Mouse (Mus musculus) c-Kit-negative CD71-positive TER-119-positive erythroid progenitor cells, embryonic 14.5 days (primary cell): Measurements from ENCODE around the gene Ssna1.

Source experiments
- DNase-seq: peaks from one replicate; pipeline ENCODE4 v3.0.0-alpha.2; 2013; ENCODE audit warnings: low read depth, low spot score

Gene Ssna1

DNA sequence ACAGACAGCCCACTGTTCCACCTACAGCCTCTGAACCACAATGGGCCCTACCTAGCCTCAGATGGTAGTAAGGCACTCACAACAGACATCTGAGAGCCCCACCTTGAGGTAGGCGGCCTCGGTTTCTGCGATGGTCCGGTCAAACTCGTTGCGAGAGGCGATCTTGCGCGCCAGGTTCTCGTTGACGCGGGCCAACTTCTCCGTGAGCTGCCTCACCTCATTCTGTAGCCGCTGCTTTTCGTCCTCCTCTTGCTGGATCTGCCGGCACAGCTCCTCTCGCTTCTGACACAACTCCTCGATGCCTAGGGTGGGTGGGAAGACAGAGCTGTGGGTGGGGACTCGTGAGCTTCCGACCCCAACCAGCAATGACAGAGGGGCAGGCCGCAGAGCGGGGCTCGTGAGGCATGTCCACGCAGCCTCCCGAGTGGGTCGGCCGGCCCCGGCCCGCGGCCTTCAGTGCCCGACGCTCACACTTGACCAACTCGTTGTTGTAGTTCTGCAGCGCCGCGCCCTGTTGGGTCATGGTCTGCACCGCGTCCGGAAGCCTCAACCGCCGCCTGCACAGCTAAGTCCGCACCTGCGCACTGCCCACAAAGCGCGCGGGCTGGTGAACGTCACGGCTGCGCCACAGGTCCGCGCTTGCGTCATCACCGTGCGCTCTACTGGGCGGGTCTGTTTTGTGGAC is at the start of gene Ssna1, which contains the start of gene Anapc2:
TSS of gene Ssna1 (minus strand) at position 612 of the 685 bp plus-strand sequence.
TSS of gene Anapc2 (plus strand) at position 652 of the 685 bp plus-strand sequence.
- peak; percentile 95 for DNase-seq

DNA sequence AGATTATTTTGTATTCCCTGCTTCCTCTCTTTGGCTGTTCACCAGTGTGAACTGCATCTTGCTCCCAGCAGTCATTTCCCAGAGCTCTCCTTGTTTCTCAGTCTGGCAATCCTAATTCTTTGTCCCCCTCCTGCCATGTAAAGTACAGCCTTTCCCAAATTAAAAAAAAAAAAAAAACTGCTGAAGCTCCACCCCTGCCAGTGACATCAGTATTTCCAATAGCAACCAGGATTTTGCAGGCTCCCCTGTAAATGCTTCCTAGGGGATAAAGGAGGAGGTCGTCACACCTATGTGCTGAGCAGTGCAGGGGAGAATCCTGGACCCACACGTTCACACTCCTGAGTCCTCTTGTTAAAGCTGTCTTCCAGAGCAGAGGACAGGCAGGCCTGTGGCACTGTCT is 47.8 kb upstream of the Ssna1 start:
- no peak for DNase-seq

DNA sequence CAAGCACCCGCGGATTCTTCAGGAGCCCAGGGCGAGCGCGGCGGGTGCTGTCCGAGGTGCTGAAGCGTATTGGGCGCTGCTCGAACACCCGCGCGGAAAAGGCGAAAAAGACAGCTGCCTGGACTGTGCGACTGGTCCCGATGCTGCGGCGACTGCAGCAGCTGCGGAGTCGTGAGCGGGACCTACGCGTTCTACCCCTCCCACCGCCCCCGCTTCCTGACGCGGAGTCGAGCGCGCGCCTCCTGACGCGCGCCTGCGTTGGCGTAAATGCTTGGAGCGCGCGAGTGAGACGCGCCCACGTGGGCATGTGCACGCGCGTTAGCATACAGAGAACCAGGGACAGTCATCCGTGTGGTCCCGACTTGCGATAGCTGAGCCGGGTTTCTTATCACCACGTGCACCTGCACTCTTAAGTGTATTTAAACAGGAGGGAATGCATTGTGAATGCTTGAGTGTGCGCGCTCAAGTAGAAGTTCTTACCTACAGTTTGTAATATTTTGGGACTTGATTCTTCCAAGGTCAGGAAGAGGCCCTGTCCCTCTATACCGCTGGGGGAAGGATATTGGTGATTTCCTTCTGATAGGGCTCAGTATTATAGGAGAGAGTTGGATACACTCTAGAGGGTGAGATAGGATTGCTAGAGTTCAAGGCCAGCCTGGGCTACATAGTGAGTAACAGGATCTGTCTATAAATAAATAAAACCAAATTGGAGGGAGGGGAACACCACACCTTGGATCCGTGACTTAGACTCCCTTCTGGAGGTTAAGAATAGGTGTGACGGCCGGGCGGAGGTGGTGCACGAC is 46.9 kb upstream of the Ssna1 start, which contains the start of gene Grin1:
TSS of gene Grin1 (minus strand) at position 217 of the 803 bp plus-strand sequence.
- DNase-seq = no peak

DNA sequence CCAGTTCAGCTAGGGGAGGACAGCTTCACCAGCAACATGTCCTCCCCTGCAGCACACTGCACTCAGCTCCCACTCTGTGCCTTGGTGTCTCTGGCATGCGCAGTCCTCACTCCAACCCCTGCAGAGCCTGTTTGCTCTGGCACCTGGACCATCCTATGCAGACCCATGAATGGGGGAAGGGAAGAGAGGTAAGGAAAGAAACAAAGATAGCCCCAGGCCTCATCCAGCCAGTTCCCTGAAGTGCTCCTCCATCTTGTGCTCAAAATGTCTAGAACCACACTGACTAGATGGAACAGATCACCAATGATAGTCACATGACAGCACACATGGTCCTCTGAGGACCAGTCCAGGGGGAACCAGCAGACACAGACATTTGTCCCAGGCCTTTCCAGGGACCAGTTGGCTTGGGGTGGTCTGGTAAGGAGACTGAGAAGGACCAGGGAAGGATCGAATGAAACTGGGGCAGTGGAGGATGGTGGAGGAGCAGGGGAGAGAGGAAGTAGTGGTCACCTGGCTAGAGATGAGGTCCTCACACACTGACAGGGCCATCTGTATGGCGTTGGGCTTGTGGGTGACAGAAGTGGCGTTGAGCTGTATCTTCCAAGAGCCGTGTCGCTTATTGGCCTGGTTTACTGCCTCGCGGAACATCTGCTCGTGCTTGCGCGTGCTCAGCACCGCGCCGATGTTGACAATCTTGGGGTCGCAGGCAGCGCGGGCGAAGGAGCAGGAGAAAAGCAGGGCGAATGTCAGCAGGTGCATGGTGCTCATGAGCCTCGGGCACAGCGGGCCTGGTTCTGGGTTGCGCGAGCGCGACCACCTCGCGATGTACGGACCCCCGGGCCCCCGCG is 46.1 kb upstream of the Ssna1 start:
- DNase-seq = no peak

DNA sequence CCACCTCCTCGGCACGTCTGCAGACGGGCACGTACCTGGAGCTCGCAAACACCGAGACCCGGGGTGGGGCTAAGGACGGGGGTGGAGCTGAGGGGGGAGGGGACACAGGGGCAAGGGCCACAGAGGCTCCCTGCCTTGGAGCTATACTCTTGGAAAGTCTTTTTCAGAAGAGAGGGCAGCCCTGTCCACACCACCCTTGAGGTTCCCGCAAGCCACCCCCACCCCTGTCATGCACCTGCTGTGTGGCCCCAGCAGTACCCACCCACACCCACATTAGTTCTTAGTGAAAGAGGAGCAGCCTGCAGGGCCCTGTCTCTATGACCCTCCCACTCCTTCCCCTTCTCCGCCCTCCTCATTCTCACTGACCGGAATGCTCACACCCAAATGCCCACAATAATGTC is 39.3 kb upstream of the Ssna1 start:
- DNase-seq = no peak

DNA sequence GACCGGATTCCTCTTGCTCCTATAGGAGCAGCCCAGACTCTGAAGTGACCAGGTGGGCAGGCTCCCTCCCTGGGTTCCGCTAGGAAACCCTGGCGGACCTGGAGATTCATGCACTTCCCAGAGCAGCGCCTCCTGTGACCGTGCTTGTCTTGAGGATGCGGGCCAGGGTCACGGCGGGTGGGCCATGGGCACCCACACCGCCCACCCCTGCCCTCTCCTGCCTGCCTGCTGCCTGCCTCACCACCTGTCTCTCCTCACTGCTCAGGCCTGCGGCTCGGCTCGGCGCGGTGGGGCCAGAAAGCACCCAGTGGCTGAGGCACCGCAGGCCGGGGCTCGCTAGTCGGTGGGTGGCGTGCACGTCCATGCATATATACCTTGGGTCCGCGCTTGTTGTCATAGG is 38.7 kb upstream of the Ssna1 start:
- no peak for DNase-seq

DNA sequence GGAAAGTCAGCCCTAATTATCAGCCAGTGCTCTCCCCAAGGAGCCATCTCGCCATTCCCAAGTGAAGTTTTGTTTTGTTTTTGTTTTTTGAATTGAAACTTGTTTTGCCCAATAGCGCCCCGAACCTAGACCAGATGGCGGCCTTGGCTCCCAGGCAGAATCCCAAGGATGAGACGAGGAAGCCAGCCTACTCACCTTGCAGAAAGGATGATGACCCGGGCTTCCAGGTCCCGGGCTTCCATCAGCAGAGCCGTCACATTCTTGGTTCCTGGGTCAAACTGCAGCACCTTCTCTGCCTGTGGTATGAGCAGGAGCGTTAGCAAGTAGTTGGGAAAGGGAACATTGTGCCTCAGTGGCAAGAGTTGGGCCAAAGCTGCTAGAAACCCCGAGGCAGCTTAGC is 37.9 kb upstream of the Ssna1 start:
- DNase-seq = no peak

DNA sequence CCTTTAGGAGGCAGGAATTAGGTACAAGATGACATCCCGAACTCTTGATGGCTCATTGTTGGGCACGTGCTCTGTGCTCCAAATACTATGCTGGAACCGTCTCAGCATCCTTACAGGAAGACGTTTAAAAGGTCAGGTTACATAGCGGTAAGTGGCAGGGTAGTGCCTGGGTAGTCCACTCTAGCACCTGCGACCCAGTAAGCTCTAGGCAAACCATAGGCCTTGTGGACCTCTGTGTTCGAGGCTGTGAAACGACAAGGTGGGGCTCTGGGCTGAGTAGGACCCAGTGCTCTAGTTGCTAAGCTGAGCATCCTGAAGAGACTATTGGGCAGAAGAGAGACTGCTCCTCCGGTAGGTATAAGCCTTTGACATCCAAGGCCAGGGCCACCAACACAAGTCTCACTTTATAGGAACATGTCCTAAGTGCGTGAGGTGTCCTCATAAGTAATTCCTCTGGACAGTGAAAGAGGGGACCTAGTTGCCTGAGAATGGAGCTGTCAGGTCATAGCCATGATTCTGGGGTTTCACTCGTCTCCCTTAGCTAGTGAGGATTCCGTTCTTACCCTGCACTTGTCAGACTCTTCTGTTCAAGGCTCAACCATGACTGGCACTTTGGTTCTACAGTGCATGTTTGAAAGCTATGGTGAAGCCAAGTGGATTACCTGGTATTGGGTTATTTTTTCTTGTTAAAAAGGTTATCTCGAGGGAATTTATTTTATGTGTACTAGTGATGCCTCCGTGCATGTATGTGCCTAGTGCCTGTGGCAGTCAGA is 33.5 kb upstream of the Ssna1 start:
- DNase-seq = no peak

DNA sequence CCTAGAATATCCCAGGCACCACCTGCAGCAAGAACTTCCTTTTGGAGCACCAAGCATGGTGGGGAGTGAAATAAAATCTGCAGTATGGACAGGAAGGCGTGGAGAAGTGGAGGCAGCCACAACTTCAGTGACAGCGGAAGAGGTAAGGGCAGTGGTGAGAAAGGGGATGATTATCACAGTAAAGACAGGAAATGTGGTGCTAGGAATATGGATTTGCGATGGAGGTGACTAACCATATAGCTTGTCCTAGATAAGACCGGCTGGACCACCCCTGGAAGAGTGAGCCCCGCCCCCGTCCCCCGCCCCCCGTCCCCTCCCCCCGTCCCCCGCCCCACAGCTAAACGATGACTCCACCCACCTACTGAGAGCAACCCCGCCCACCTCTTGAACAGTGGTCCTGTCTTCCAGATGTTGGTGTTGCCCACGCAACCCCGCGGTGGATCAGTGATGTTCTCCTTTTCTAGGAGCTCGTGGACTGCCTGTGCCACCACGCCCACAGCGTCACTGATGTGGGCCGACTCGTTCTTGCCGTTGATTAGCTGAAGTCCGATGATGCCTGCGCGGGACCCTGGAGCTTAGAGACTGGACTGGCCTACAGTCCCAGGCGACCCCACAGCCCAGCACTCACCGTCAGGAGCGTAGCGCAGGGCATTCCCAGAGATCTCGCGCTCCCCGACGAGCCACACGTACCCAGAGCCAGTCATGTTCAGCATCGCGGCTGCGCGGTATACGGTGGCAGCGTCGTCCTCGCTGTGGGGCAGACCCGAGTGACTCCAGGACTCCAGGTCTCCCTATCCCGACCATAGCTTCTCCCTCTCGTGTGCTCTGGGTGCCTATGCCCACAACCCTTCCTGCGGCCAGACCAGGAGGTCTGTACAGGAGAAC is 32.7 kb upstream of the Ssna1 start:
- DNase-seq = no peak

DNA sequence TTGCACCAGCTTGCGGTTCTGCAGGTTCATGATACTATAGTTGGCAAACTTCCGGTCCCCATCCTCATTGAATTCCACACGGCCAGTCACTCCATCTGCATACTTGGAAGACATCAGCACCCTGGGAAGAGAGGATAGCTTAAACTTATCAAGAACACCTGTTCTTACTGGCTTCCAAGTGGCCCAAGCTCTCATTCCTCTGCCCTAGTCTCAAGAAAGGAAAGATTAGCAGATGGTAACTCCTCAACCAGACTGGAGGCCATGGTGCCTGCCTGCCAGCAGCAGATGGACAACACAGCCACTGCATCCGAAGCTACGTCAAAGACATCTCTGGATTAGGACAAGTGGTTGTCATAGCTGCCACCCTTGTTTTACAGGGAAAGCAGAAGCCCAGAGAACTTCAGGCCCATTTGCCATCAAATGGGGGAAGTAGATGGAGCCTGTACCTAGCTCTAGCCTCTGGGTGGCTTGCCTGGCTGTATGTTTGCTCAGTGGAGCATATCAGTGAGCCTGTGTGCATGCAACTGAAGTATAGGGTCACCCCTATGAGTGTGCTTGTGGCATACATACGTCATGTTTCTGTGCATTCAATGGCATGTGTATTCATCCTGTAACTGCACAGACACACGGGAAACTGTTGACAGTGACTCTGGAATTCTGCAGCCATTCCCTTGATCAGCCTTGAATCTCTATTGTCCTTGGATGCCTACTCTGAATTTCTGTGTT is 31.9 kb upstream of the Ssna1 start:
- no peak for DNase-seq

DNA sequence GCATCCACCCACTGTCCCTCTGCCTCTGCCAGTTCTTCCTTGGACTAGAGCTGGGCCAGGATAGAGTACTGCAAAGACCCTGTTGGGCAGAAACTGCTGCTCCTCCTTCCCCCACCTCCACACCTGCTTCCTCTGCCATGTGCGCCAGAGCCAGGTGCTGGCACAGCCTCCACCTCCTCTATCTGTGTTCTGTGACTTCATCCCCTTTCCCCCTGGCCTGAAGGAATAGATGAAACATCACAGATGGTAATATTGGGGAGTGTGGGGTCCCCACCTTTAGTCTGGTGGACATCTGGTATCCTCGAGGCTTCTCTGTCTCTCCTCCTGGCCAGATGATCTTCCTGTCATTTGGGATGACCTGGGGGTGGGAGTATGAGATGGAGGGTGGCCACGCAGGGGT is 31.2 kb upstream of the Ssna1 start:
- no peak for DNase-seq

DNA sequence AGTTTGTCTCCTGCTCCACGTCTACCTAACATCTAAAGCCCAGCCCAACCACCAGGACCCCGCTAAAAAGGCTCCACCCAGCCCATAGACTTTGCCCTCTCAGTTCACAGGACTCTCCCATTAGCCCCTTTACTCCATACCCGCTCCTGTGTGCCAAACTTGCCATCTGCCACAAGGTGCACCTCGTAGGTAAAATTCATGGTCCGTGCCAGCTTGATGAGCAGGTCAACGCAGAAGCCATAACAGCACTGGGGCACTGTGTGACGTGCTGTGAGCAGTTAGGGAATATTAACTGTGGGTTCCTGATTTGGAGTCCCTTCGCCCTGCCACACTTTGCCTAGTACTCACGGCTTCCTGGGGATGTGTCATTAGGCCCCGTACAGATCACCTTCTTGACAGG is 25.8 kb upstream of the Ssna1 start:
- DNase-seq = no peak

DNA sequence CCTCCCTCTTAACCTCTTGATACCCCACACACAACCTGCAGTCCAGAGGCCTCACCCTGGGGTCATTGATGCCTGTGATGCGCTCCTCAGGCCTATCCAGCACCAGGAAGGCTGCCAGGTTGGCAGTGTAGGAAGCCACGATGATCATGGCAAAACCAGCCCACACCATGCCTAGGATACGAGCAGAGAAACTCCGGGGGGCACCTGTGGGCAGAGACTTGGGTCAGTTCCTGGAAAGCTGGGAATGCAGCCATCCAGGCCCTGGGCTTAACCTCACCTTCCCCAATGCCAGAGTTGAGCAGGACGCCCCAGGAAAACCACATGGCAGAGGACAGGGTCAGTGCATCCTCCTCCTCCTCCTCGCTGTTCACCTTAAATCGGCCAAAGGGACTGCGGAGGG is 24.9 kb upstream of the Ssna1 start:
- DNase-seq = no peak

DNA sequence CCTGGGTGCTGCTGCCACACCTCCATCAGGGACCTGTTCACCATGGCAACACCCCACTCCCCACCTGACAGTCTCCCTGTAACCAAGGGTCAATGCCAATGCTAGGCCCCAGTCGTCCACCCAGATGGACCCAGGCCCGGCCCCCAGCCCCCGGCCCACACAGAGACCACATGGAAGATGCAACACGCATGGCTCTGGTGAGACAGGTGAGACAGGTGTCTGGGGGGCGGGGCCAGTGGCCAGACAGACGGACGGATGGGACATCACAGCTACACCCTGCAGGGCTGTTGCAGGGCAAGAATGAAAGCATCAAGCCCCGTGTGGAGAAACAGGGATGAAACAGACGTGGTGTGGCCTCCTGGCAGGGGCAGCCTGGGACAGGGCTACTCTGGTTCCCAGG is 21.5 kb upstream of the Ssna1 start:
- DNase-seq = no peak

DNA sequence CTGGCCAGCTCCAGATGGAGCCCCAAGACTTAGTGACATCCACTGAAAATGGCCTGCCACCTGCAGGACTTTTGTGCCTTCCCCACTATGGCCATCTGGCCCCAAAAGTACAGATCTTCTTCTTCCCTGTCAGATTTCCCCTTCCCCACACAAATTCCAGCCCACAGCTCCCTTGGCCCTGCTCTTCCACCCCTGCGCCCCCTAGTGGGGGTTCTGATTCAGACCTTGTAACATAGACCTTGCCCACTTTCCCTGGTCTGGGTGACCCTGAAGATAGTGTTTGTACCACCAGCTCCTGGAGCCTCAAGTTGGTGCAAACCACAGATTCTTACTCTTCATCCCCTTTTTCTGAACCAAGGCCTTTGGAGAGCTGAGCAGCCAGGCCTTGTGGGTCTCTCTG is 20.6 kb upstream of the Ssna1 start:
- peak; percentile 49 for DNase-seq

DNA sequence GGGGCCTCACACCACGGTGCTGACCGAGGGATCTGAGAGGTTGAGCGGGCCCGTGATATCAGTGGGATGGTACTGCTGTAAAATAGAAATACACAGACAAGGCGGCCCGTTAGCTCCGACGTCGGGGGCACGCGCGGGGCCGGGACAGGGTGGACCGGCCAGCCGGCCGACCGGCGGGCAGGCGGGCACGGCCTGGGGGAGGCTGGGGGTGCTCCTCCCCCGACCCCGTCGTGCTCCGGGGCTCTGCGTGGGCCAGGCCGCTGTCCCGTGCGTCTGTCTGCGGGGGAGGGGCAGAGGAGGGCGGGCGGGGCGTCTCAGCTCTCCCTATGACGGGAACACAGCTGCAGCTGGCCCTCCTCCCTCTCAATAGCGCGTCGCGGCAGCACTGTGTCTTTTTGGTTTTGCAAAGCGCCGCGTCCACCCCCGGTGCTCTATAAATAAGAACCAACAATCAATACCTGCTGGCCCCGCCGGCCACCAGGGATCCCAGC is 19.9 kb upstream of the Ssna1 start:
- no peak for DNase-seq

DNA sequence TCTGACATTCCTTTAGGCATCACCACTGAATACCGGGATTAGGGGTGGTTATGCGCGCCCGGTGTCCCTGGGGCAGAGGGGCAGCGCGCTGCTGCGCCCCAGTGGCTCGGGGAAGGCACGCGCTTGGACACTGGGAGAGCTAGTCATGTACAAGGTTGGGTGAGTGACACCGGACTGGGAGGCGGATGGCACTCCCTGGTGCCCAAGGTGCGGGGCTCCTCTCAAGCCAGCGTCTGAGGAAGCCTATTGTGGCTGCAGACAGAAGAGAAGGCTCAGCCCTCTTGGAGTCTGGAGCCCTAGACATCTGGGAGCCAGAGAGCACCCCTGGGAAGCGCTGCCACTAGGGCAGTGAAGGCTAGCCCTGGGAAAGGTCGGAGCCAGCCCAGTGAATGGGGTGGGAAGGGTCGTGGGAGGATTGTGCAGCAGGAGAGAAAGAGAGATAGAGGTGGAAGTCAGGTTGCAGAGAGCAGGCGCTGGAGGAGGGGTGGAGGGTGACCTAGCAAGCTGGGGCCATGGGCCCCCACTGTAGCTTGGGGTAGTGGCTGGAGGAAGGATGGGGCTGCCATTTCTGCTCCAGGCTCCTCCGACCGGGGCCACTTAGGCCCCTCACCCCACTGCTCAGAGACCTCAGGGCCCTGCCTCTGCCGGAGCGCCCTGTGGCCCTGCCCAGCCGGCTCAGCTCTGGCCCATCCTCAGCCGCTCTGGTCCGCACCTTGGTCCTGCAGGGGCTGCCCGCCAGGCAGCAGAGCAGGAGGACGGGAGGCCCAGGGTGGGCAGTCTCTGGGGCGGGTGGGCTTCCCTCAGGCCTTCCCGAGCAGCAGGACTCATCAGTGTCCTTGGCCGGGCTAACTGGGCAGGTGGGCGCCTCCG is 19.2 kb upstream of the Ssna1 start:
- no peak for DNase-seq

DNA sequence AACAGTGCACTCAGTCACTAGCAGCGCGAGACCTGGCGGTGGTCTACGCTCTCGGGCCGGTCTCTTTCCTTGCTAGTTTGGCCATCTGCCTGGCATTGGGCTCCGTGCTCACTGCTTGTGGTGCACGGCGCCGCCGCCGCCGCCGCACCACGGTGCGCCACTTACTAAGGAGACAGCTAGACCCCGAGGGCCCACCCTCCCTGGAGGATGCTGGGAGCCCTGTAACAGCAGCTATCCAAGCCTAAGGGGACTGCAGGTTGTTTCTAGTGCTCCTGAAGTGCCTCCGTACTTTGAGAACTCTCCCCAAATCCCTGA is 18.5 kb upstream of the Ssna1 start:
- DNase-seq = no peak
